Mouse (Mus musculus) layer of hippocampus, adult 8-10 months (tissue): Measurements from ENCODE around the gene Trp53tg5. TPM values are rescaled to one million over a fixed set of nuclear protein-coding genes. Genes with fewer than 3 reads are reported as not detected.

Source experiments
- DNase-seq, 2 experiments: peaks; one replicate each; pipeline ENCODE4 v3.0.0; 2022; ENCODE audit warnings: low spot score in 2 of 2
- total RNA-seq, 4 experiments: library from RNA; stranded (reverse); gene quantifications; 2 replicates each; pipeline ENCODE4 v1.2.4; 2022

Trp53tg5 gene
- total RNA-seq, 4 experiments from 2014 or later, result not detected

DNA sequence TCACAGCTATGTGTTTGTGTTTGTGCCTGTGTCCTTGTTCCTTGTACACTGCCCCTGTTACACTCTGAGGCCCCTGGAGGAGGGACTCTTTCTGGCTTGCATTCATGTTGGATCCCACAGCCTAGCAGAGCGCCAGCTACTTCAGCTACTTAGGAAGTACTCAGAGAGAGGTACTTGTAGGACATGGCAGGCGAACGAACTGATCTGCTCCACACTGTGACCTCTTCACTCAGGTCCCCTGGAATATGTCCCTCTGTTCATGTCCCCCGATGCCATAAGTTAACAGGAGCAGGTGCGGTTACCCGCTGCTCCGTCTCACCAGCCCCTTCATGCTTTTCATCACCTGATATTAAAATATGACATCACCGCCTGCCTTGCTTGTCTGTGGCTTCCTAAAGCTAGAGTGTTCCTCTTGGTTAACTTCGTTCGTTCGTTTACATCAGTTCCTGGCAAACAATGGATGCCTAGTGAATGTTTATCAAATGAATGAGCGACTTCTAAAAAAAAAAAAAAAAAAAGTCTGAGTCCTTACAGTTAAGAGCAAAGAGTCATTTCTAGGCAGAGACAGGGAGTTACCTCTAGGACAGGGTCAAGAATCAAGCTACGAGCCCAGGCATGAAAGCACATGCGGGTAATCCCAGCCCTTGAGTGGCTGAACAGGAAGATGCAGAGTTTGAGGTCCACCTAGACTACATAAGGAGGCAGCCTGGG, 20.3 kb downstream of the Trp53tg5 start:
- no peak for DNase-seq

DNA sequence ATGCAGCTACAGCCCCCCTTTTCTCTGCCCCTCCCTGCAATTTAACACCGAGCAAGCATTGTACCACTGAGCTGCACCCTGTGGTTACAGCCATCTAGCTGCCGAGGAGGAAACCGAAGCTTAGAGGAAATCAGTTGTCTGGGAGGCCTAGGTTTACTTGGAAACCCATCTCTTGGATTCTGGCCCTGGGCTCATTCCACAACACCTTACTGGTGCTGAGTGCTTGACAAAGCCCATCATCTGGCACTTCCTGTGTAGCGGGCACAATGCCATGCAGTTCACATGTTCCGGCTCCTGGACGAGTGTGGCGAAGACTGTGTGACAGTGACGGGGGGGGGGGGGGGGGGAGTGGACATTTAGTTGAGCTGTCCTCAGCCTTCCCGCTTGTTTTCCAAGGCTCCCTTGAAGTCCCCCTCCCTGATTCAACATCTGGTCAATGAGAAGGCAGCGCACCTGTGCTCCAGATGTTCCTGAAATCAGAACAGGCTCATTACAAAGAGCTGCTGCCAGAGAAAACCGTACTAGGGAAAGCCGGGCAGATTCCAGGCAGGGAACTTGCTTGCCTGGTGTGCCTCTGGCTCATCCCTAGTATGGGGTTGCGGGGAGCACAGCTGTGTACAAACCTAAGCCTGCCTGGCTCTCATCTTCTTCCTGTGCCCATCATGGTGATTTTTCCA, 21.4 kb downstream of the Trp53tg5 start:
- no peak for DNase-seq

DNA sequence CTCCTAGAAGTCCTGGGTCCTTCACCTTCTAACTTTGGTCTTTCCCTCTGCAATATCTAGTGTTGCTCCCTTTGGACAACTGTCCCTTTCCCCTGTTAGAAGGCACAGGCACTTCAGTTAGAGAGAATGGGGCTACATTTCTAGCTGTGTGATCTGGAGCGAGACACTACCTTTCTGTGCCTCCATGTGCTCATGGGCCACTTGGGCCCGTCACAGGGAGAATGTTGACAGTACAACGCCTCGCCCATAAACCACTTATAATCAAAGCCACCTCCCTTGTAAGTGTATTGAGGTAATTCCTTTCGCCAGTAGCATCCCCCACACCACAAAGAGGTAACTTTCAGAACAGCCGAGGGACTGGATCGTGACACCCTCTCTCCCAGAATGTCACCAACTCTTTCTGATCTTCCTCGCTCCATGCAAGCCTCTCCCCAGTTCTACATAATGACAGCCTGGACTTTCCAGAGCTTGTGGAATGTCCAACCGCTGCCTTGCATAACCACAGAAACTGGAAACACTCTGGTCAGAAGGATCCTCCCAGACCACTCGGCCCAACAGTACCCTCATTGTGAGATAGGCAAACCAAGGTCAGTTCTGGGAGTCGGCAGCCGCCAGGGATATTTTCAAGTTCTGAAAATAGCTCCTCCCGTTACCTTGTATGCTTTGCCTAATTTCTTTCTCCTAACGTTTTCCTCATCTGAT, 24.0 kb downstream of the Trp53tg5 start:
- no peak for DNase-seq

- DNase-seq, result no peak
Observed at GRCm38 (mm10) chr2:164448921-164449320, 24.6 kb downstream of the Trp53tg5 start.

- no peak for DNase-seq
Observed at GRCm38 (mm10) chr2:164448140-164448539, 25.4 kb downstream of the Trp53tg5 start.

DNA sequence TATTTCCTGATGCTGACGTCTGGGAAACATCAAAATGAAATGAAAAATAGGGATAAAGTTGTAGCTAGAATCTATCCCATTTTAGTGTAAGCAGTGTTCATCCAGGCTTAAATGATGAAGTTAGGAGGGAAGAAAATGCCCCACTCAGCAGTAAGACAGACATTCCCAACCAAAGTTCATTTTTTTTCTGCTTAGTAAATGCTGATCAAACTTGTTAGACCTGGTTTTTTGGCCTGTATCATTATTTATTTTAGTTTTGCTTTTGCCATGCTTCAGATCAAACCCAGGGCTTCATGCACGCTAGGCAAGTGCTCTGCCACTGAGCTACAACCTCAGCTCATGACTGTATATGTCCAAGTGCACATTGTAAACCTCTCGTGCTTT, 27.4 kb downstream of the Trp53tg5 start:
- no peak for DNase-seq

GRCm38 (mm10) chr2:164445399-164446085, 28.0 kb downstream of the Trp53tg5 start:
- DNase-seq, result no peak

DNA sequence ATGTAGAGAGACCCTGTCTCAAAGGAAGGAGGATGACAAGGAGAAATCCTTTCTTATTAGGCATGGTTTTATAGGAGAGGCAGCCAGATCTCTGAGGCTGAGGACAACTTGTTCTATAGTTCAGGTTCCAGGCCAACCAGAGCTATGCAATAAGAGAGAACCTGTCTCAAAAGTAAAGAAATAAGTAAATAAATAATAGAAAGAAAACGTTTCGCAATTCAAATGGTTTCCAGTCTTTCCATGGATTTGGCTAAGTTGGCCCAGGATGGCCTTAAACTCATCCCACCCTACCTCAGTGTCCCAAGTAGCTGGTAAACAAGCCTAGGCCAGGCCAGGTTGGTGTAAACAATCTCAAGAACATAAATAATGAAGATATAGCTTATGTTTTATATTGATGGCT, 28.8 kb downstream of the Trp53tg5 start:
- DNase-seq, result no peak

DNA sequence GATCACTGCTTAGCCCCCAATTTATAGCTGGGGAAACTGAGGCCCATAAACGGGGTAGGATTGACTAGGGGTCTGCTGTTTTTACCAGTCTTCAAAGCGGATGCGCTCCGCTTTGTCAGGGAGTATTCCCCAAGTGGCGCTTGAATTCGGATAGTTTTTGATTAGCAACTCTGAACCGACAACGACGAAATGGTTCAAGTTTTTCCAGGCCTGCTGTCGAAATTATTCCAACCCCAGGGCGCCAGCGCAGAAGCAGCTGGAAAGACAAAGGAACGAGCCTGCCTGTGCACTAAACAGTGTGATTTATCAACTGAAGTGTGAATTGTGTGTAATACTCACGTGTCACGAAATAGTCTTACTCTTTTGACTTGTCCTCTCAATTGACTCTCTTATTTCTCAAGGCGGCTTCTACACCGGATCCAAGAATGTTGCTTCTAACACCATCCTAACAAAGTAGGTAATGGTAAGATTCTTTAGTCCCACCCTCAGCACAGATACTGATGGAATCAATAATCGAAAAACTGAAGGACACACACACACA, 30.0 kb downstream of the Trp53tg5 start, which contains the start of gene Sdc4:
Sdc4 (minus strand) TSS at position 428 of the 541 bp plus-strand sequence.
- DNase-seq, result no peak

DNA sequence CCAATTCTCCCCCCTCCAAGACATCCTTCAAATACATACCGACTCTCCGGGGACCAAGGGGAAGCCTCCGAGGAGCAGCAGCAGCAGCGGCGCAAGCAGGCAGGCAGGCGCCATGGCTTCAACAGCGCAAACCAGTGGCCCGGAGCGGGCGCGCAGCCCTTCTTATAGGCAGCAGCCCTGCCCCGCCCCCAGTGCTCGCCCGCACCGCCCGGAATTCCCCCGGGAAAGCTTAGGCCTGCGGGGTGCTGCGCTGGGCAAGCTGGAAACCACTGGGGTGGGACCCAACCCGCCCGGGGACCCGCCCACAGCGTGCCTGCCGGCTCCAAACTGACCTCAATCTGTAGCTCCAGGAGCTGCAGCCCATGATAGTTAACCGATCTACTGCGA, 30.5 kb downstream of the Trp53tg5 start:
- DNase-seq, result peak; percentile 46 to 61

- DNase-seq, result no peak
Observed at GRCm38 (mm10) chr2:164442315-164443050, 31.0 kb downstream of the Trp53tg5 start.

GRCm38 (mm10) chr2:164441731-164442130, 31.8 kb downstream of the Trp53tg5 start:
- no peak for DNase-seq

GRCm38 (mm10) chr2:164441155-164441554, 32.4 kb downstream of the Trp53tg5 start:
- DNase-seq, result no peak

- no peak for DNase-seq
Observed at GRCm38 (mm10) chr2:164440314-164440713, 33.2 kb downstream of the Trp53tg5 start.

DNA sequence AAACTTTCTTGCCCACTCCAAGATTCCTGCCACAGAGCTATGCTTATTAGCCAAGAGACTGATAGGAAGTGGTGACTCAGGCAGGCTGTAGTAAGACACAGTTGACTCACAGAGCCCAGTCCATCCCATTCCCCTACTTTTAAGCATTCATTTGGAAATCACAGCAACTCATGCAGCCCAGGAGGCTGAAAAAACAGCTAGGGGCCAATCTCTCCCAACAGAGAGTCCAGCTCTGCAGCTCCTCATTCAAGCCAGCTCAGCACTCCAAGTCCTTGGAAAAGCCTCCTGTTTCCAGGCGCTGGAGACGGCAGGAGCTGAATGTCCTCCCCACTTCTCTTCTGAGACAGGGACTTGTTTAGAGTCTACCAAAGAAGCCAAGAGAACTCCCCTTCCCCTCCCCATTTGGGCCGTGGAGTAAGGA, 34.5 kb downstream of the Trp53tg5 start:
- peak; percentile 55 to 58 for DNase-seq

GRCm38 (mm10) chr2:164438257-164438656, 35.3 kb downstream of the Trp53tg5 start:
- DNase-seq, result no peak

DNA sequence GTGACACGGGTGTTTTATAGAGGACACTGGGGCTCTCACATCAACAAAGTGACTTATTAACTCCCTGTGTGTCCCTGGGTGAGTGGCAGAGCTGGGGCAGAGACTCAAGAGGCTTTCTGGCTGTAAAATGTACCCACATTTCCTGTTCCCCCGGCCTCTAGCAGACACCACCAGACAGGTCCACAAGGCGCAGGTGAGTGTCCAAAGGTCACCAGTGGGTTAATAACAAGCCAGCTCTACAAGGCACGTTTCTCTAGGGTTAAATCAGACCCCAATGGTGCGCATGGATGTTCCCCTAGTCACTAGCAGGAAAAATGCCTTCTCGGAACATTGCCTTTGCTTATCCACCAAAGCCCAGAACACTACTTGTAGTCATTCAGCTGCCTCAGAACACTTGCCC, 35.8 kb downstream of the Trp53tg5 start:
- no peak for DNase-seq

DNA sequence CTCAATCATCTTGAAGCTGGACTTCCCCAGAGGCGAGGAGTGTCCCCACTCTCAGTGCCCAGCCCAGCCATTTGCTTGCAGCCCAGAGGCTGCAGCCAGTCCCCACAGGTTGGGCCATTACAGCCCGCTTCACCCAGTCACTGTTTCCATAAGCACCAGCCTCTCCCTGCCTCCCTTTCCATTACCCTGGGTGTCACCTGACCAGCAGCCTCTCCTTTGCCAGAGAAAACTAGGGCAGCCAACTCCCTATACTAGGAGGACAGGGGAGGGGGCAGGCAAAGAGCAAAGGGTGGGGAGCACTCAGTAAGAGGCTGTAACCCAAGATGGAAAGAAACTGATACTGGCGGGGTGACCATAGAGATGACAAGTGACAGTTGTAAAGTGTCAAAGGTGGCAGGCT, 36.6 kb downstream of the Trp53tg5 start:
- no peak for DNase-seq

GRCm38 (mm10) chr2:164436215-164436913, 37.2 kb downstream of the Trp53tg5 start:
- peak; percentile 44 to 50 for DNase-seq
